Mouse (Mus musculus) adrenal gland (tissue): ENCODE data around the gene Ppfibp1.

Source experiments
- intact Hi-C: fragments of 180-260 bp; cut with DNase I; formaldehyde crosslinking; loops from one replicate; pipeline ENCODE4 v1.15.1; 2025

Gene Ppfibp1

GRCm38 (mm10) chr6:146984569-146984968, 96.3 kb downstream of the Ppfibp1 start:
- intact Hi-C loops = no loop called here

- intact Hi-C loops = loop anchor here (2.0 kb wide), 1 partner anchor 167 kb away; no protein-coding TSS in a partner anchor
Observed at GRCm38 (mm10) chr6:146994236-146994635, 105.9 kb downstream of the Ppfibp1 start.

GRCm38 (mm10) chr6:146995391-146995790, 107.1 kb downstream of the Ppfibp1 start:
- intact Hi-C loops = loop anchor here (2.0 kb wide), 1 partner anchor 169 kb away; no protein-coding TSS in a partner anchor

- intact Hi-C loops = loop anchor here (2.0 kb wide), 1 partner anchor 169 kb away; no protein-coding TSS in a partner anchor
Observed at GRCm38 (mm10) chr6:146995878-146996277, 107.6 kb downstream of the Ppfibp1 start.

- intact Hi-C loops = no loop called here
Observed at GRCm38 (mm10) chr6:146997006-146997405, 108.7 kb downstream of the Ppfibp1 start.

GRCm38 (mm10) chr6:146998710-146999109, 110.4 kb downstream of the Ppfibp1 start:
- intact Hi-C loops = no loop called here

GRCm38 (mm10) chr6:146999302-146999701, 111.0 kb downstream of the Ppfibp1 start:
- intact Hi-C loops = no loop called here

GRCm38 (mm10) chr6:146999755-147000154, 111.5 kb downstream of the Ppfibp1 start:
- intact Hi-C loops = no loop called here

GRCm38 (mm10) chr6:147008148-147008547, 119.9 kb downstream of the Ppfibp1 start:
- intact Hi-C loops = no loop called here

- intact Hi-C loops = no loop called here
Observed at GRCm38 (mm10) chr6:147010358-147010757, 122.1 kb downstream of the Ppfibp1 start.

- intact Hi-C loops = no loop called here
Observed at GRCm38 (mm10) chr6:147010811-147011520, 122.7 kb downstream of the Ppfibp1 start.

GRCm38 (mm10) chr6:147011555-147011954, 123.3 kb downstream of the Ppfibp1 start:
- intact Hi-C loops = no loop called here

- intact Hi-C loops = no loop called here
Observed at GRCm38 (mm10) chr6:147011977-147012376, 123.7 kb downstream of the Ppfibp1 start.

- intact Hi-C loops = no loop called here
Observed at GRCm38 (mm10) chr6:147013546-147013945, 125.3 kb downstream of the Ppfibp1 start.

GRCm38 (mm10) chr6:147017906-147018305, 129.6 kb downstream of the Ppfibp1 start:
- intact Hi-C loops = no loop called here

- intact Hi-C loops = no loop called here
Observed at GRCm38 (mm10) chr6:147018364-147018763, 130.1 kb downstream of the Ppfibp1 start.

GRCm38 (mm10) chr6:147021181-147021580, 132.9 kb downstream of the Ppfibp1 start:
- intact Hi-C loops = no loop called here

- intact Hi-C loops = no loop called here
Observed at GRCm38 (mm10) chr6:147022375-147023132, 134.3 kb downstream of the Ppfibp1 start.

- intact Hi-C loops = no loop called here
Observed at GRCm38 (mm10) chr6:147023133-147023395, 134.8 kb downstream of the Ppfibp1 start.

GRCm38 (mm10) chr6:147023568-147023967, 135.3 kb downstream of the Ppfibp1 start:
- intact Hi-C loops = no loop called here

GRCm38 (mm10) chr6:147024761-147025160, 136.5 kb downstream of the Ppfibp1 start:
- intact Hi-C loops = no loop called here

- intact Hi-C loops = no loop called here
Observed at GRCm38 (mm10) chr6:147028396-147028795, 140.1 kb downstream of the Ppfibp1 start.

GRCm38 (mm10) chr6:147029591-147029990, 141.3 kb downstream of the Ppfibp1 start:
- intact Hi-C loops = no loop called here
